ENCODE assay signal across 10 mouse cellular contexts in genomic region chr8:125618543-125619335, GRCm38 (mm10). TPM values are rescaled to one million over a fixed set of nuclear protein-coding genes. Genes with fewer than 3 reads are reported as not detected.
A peak's percentile ranks its signal among the peaks of the same experiment; 100 is the strongest.
DNase-seq lines count a peak whose midpoint lies in the region; TF ChIP-seq lines count a peak whose summit lies in the region.
"Had no signal": no experiment of that assay in that cellular context is flagged by ENCODE, and none has a peak within 500 bp of the region (broad histone marks: within the 10 kb centered on the region; RNA-seq: fewer than 3 reads in every experiment).

No protein-coding gene starts in this region.

- no peak for DNase-seq in layer of hippocampus, adult 2 months (ENCODE audit: low spot score in 2 of 2)
- DNase-seq in layer of hippocampus, adult 11-12 months (ENCODE audit: low spot score) = no peak
- peak; percentile 65 for DNase-seq in NIH3T3 (ENCODE audit: low read depth)
- DNase-seq in brain, adult 2 months (ENCODE audit: low read depth, low spot score) = peak; percentile 56
- peak; percentile 57 for DNase-seq in lung, postnatal 25 days (ENCODE audit: low spot score)
- no peak for DNase-seq in frontal cortex, postnatal 25 days (ENCODE audit: low spot score in 2 of 2)
- DNase-seq in right cerebral cortex, postnatal 36 days (ENCODE audit: low spot score in 2 of 2) = no peak
- DNase-seq in right cerebral cortex, postnatal 10 days (ENCODE audit: low spot score in 2 of 2) = no peak
- DNase-seq: heart, postnatal 36 days had no signal

- H3K27ac ChIP-seq in layer of hippocampus, adult 2 months = peak overlapping the region; percentile 24; the same call in 1 of the 2 replicates
- H3K27ac ChIP-seq: forebrain, embryonic 15.5 days had no signal

- no peak overlapping the region for H3K4me3 ChIP-seq in layer of hippocampus, adult 2 months
- H3K4me3 ChIP-seq: forebrain, embryonic 15.5 days had no signal

- TF ChIP-seq CTCF in layer of hippocampus, adult 2 months (conservative IDR thresholded peaks at IDR 0.05) = no peak

RNA-seq across cellular contexts. Expression of gene Sipa1l2, which starts 49.1 kb away (rescaled TPM):
- total RNA-seq in layer of hippocampus, adult 2 months (2021) = 10 to 100 TPM; 69.5 to 72.1 TPM

RNA-seq across cellular contexts. Expression of gene Map10, which starts 50.9 kb away (rescaled TPM):
- 1 to 10 TPM; 6.3 to 6.9 TPM for total RNA-seq in layer of hippocampus, adult 2 months (2021)

Comparison
In these comparisons a context has a peak if more than half of its experiments do, and no peak if none do; other contexts are left out.
1. DNase-seq: peak in NIH3T3 (single experiment), brain, adult 2 months (single experiment) and lung, postnatal 25 days (single experiment); none in layer of hippocampus, adult 2 months (0 of 2), layer of hippocampus, adult 11-12 months (single experiment), frontal cortex, postnatal 25 days (0 of 2), right cerebral cortex, postnatal 36 days (0 of 2) and right cerebral cortex, postnatal 10 days (0 of 2).